Mouse (Mus musculus): ENCODE results near the gene Hnrnpul1. TPM values are rescaled to one million over a fixed set of nuclear protein-coding genes. Genes with fewer than 3 reads are reported as not detected.

Gene Hnrnpul1
- polyA plus RNA-seq, 1 experiment from 2014 or later, result 74.2 TPM

- Histone ChIP-seq H3K4me1 (ENCODE audit: control insufficient read depth, insufficient read depth, low read length) (peaks cover 11% of the 10 kb centered on the region), H3K4me3 (ENCODE audit: low read depth, low read length) (no peak overlapping the region), H3K27me3 (ENCODE audit: control insufficient read depth, insufficient read depth, low read length) (no peaks in the 10 kb centered on the region), H3K4me2 (no peak overlapping the region), H3K9me3 (ENCODE audit: control insufficient read depth, low read length) (no peaks in the 10 kb centered on the region), H3K27ac (ENCODE audit: low read depth, low read length) (no peak overlapping the region), H3K36me3 (ENCODE audit: control insufficient read depth, insufficient read depth, low read length) (no peaks in the 10 kb centered on the region), H3K9ac (ENCODE audit: low read length) (no peak overlapping the region)
- DNase-seq (ENCODE audit: low spot score, missing footprints) (peak; percentile 82), ATAC-seq (ENCODE audit: low FRiP score) (no peak)
- 81% methylated on average over 8 of the region's 8 CpGs for WGBS
Observed at GRCm38 (mm10) chr7:25790615-25791014, 36.1 kb upstream of the Hnrnpul1 start.

- Histone ChIP-seq H3K4me3 (ENCODE audit: low read depth, low read length) (peak overlapping the region; percentile 49; the same call in 1 of the 2 replicates), H3K9me3 (ENCODE audit: control insufficient read depth, low read length) (no peaks in the 10 kb centered on the region), H3K27ac (ENCODE audit: low read depth, low read length) (no peak overlapping the region), H3K4me1 (ENCODE audit: control insufficient read depth, insufficient read depth, low read length) (peaks cover 11% of the 10 kb centered on the region), H3K4me2 (peak overlapping the region; percentile 90), H3K27me3 (ENCODE audit: control insufficient read depth, insufficient read depth, low read length) (no peaks in the 10 kb centered on the region), H3K36me3 (ENCODE audit: control insufficient read depth, insufficient read depth, low read length) (no peaks in the 10 kb centered on the region), H3K9ac (ENCODE audit: low read length) (no peak overlapping the region)
- WGBS, result 36% methylated on average over 3 of the region's 3 CpGs
- ATAC-seq (ENCODE audit: low FRiP score) (no peak), DNase-seq (ENCODE audit: low spot score, missing footprints) (peak; percentile 87)
Observed at GRCm38 (mm10) chr7:25789129-25789440, 34.5 kb upstream of the Hnrnpul1 start.

- Histone ChIP-seq H3K4me1 (ENCODE audit: control insufficient read depth, insufficient read depth, low read length) (peaks cover 11% of the 10 kb centered on the region), H3K27me3 (ENCODE audit: control insufficient read depth, insufficient read depth, low read length) (no peaks in the 10 kb centered on the region), H3K27ac (ENCODE audit: low read depth, low read length) (no peak within 1 kb of the TSS), H3K36me3 (ENCODE audit: control insufficient read depth, insufficient read depth, low read length) (no peaks in the 10 kb centered on the region), H3K9me3 (ENCODE audit: control insufficient read depth, low read length) (no peaks in the 10 kb centered on the region), H3K4me3 (ENCODE audit: low read depth, low read length) (peak within 1 kb of the TSS; percentile 49), H3K9ac (ENCODE audit: low read length) (peak within 1 kb of the TSS; percentile 70), H3K4me2 (peak within 1 kb of the TSS; percentile 90)
- under 1% methylated on average over 26 of the region's 30 CpGs for WGBS
- ATAC-seq (ENCODE audit: low FRiP score) (peak; percentile 87), DNase-seq (ENCODE audit: low spot score, missing footprints) (peak; percentile 94)
Observed at GRCm38 (mm10) chr7:25788220-25789128, 33.9 kb upstream of the Hnrnpul1 start, which contains the start of gene Axl. TSS of gene Axl (minus strand) at chr7:25788705.

- Histone ChIP-seq H3K9ac (ENCODE audit: low read length) (peak overlapping the region; percentile 70), H3K9me3 (ENCODE audit: control insufficient read depth, low read length) (no peaks in the 10 kb centered on the region), H3K27me3 (ENCODE audit: control insufficient read depth, insufficient read depth, low read length) (no peaks in the 10 kb centered on the region), H3K4me3 (ENCODE audit: low read depth, low read length) (peak overlapping the region; percentile 49), H3K4me1 (ENCODE audit: control insufficient read depth, insufficient read depth, low read length) (peaks cover 11% of the 10 kb centered on the region), H3K27ac (ENCODE audit: low read depth, low read length) (no peak overlapping the region), H3K36me3 (ENCODE audit: control insufficient read depth, insufficient read depth, low read length) (no peaks in the 10 kb centered on the region), H3K4me2 (peak overlapping the region; percentile 90)
- 32% methylated on average over 9 of the region's 9 CpGs for WGBS
- ATAC-seq (ENCODE audit: low FRiP score) (peak; percentile 46), DNase-seq (ENCODE audit: low spot score, missing footprints) (peak; percentile 88)
Observed at GRCm38 (mm10) chr7:25787456-25788219, 33.1 kb upstream of the Hnrnpul1 start.

GRCm38 (mm10) chr7:25786974-25787373 is 32.4 kb upstream of the Hnrnpul1 start:
- Histone ChIP-seq H3K4me2 (peak overlapping the region; percentile 90; the same call in 1 of the 2 replicates), H3K9ac (ENCODE audit: low read length) (no peak overlapping the region), H3K27ac (ENCODE audit: low read depth, low read length) (no peak overlapping the region), H3K36me3 (ENCODE audit: control insufficient read depth, insufficient read depth, low read length) (no peaks in the 10 kb centered on the region), H3K9me3 (ENCODE audit: control insufficient read depth, low read length) (no peaks in the 10 kb centered on the region), H3K4me1 (ENCODE audit: control insufficient read depth, insufficient read depth, low read length) (peaks cover 13% of the 10 kb centered on the region), H3K27me3 (ENCODE audit: control insufficient read depth, insufficient read depth, low read length) (no peaks in the 10 kb centered on the region), H3K4me3 (ENCODE audit: low read depth, low read length) (no peak overlapping the region)
- ATAC-seq (ENCODE audit: low FRiP score) (no peak), DNase-seq (ENCODE audit: low spot score, missing footprints) (no peak)
- WGBS, result 79% methylated on average over 4 of the region's 4 CpGs

DNA sequence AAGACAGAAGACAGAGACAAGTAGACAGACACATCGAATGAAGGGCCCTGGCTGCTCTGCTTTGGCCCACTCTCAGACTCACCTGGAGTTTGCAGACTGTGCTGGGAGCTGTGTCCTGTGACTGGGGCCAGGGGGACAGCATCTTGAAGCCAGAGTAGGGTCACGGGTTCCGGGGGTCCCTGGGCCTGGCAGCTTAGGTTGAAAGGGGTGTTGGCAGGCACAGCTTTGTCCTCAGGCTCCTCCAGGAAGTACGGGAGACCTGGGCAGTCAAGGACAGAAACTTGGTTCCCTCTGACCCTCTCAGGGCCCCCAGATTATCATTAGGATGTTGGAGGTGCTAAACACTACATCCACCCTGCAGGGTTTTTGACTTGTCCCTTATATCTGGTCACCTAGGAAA is 31.2 kb upstream of the Hnrnpul1 start:
- no peak overlapping the region for H3K4me3 ChIP-seq (ENCODE audit: low read depth, low read length)
- H3K36me3 ChIP-seq (ENCODE audit: control insufficient read depth, insufficient read depth, low read length), result no peaks in the 10 kb centered on the region
- H3K27me3 ChIP-seq (ENCODE audit: control insufficient read depth, insufficient read depth, low read length), result no peaks in the 10 kb centered on the region
- no peak overlapping the region for H3K27ac ChIP-seq (ENCODE audit: low read depth, low read length)
- H3K9ac ChIP-seq (ENCODE audit: low read length), result no peak overlapping the region
- ATAC-seq (ENCODE audit: low FRiP score), result no peak
- H3K4me1 ChIP-seq (ENCODE audit: control insufficient read depth, insufficient read depth, low read length), result peaks cover 18% of the 10 kb centered on the region
- H3K9me3 ChIP-seq (ENCODE audit: control insufficient read depth, low read length), result no peaks in the 10 kb centered on the region
- H3K4me2 ChIP-seq, result no peak overlapping the region
- DNase-seq (ENCODE audit: low spot score, missing footprints), result no peak
- WGBS, result 79% methylated on average over 4 of the region's 4 CpGs

DNA sequence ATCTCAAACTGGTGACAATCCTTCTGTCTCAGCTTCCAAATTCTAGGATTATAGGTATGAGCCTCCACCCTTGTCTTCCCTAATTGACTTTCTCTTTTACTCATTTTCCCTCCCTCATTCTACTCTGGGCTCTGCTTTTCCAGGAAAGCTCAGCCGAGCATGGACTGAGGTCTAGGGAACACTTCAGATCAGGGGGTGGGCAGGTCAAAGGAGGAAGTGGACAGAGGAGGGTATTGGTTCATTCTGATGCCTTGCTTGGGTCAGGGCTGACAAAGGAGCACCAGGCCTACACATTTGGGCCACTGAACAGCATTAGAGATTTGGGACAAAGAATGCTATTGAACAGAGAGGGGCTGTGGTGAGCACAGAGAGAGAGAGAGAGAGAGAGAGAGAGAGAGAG is 30.3 kb upstream of the Hnrnpul1 start:
- no peaks in the 10 kb centered on the region for H3K27me3 ChIP-seq (ENCODE audit: control insufficient read depth, insufficient read depth, low read length)
- DNase-seq (ENCODE audit: low spot score, missing footprints), result no peak
- no peak overlapping the region for H3K27ac ChIP-seq (ENCODE audit: low read depth, low read length)
- H3K4me1 ChIP-seq (ENCODE audit: control insufficient read depth, insufficient read depth, low read length), result peaks cover 18% of the 10 kb centered on the region
- H3K36me3 ChIP-seq (ENCODE audit: control insufficient read depth, insufficient read depth, low read length), result no peaks in the 10 kb centered on the region
- no peak for ATAC-seq (ENCODE audit: low FRiP score)
- WGBS, result 32% methylated on average over 1 of the region's 1 CpGs
- H3K4me2 ChIP-seq, result no peak overlapping the region
- no peak overlapping the region for H3K4me3 ChIP-seq (ENCODE audit: low read depth, low read length)
- no peak overlapping the region for H3K9ac ChIP-seq (ENCODE audit: low read length)
- H3K9me3 ChIP-seq (ENCODE audit: control insufficient read depth, low read length), result no peaks in the 10 kb centered on the region

GRCm38 (mm10) chr7:25783746-25784145 is 29.2 kb upstream of the Hnrnpul1 start:
- no peak overlapping the region for H3K4me2 ChIP-seq
- ATAC-seq (ENCODE audit: low FRiP score), result no peak
- 64% methylated on average over 8 of the region's 8 CpGs for WGBS
- H3K36me3 ChIP-seq (ENCODE audit: control insufficient read depth, insufficient read depth, low read length), result no peaks in the 10 kb centered on the region
- H3K27me3 ChIP-seq (ENCODE audit: control insufficient read depth, insufficient read depth, low read length), result no peaks in the 10 kb centered on the region
- no peak overlapping the region for H3K27ac ChIP-seq (ENCODE audit: low read depth, low read length)
- no peak overlapping the region for H3K9ac ChIP-seq (ENCODE audit: low read length)
- no peak for DNase-seq (ENCODE audit: low spot score, missing footprints)
- H3K9me3 ChIP-seq (ENCODE audit: control insufficient read depth, low read length), result no peaks in the 10 kb centered on the region
- no peak overlapping the region for H3K4me3 ChIP-seq (ENCODE audit: low read depth, low read length)
- H3K4me1 ChIP-seq (ENCODE audit: control insufficient read depth, insufficient read depth, low read length), result peaks cover 18% of the 10 kb centered on the region

DNA sequence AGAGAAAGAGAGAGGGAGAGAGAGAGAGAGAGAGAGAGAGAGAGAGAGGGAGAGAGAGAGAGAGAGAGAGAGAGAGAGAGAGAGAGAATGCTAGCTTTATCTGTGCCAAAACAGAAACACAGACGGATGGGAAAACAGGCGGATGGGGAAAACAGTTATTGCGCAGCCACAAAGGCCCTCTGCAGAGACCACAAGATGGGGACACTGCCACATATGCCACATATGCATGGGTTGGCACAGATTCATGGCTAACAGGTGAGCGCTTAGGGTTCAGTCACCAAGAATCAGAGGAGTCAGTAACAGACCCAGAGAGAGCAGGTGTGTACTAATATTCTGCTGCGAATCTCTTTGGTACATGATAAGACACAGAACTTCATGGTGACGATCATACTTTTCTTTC is 28.2 kb upstream of the Hnrnpul1 start:
- H3K4me2 ChIP-seq, result no peak overlapping the region
- no peak overlapping the region for H3K9ac ChIP-seq (ENCODE audit: low read length)
- no peaks in the 10 kb centered on the region for H3K36me3 ChIP-seq (ENCODE audit: control insufficient read depth, insufficient read depth, low read length)
- ATAC-seq (ENCODE audit: low FRiP score) (no peak), DNase-seq (ENCODE audit: low spot score, missing footprints) (no peak)
- no peaks in the 10 kb centered on the region for H3K9me3 ChIP-seq (ENCODE audit: control insufficient read depth, low read length)
- WGBS, result 82% methylated on average over 6 of the region's 6 CpGs
- H3K4me1 ChIP-seq (ENCODE audit: control insufficient read depth, insufficient read depth, low read length), result peaks cover 9% of the 10 kb centered on the region
- H3K4me3 ChIP-seq (ENCODE audit: low read depth, low read length), result no peak overlapping the region
- no peaks in the 10 kb centered on the region for H3K27me3 ChIP-seq (ENCODE audit: control insufficient read depth, insufficient read depth, low read length)
- no peak overlapping the region for H3K27ac ChIP-seq (ENCODE audit: low read depth, low read length)
